Mouse (Mus musculus) megakaryocyte progenitor cell, adult 5-6 weeks (primary cell): ENCODE data around the gene Phf8. TPM values are rescaled to one million over a fixed set of nuclear protein-coding genes. Genes with fewer than 3 reads are reported as not detected.
"Not testable (repeated sequence)": the region's sequence is repeated elsewhere in the genome, so short reads cannot be mapped to it uniquely, and the experiment has no call there.

Source experiments
- ATAC-seq: replicated peaks from 2 replicates; pipeline ENCODE4 v1.8.0; 2016; ENCODE audit warnings: mild to moderate bottlenecking, moderate TSS enrichment, inconsistent platforms; ENCODE audit not compliant: poor library complexity
- total RNA-seq, 2 experiments: library from RNA; stranded (forward) in 1 of 2; stranded (reverse) in 1 of 2; fragments of 157-497, 149-512 nt in 1 of 2; fragments of 200-1000 nt in 1 of 2; gene quantifications; 2 replicates each; pipeline versions ENCODE4 v1.2.3 to v1.2.4; 2015 to 2017

The Phf8 gene
- total RNA-seq (2015), result 30.6 and 34.3 TPM in 2 replicates
- 20.4 and 22.1 TPM in 2 replicates for total RNA-seq (2017)

GRCm38 (mm10) chrX:151520458-151521322 is at the start of gene Phf8:
TSS of gene Phf8 (plus strand) at chrX:151520672.
- ATAC-seq, result peak; percentile 81

GRCm38 (mm10) chrX:151488128-151488527 is 32.3 kb upstream of the Phf8 start:
- peak; percentile 69 for ATAC-seq

- ATAC-seq, result not testable (repeated sequence)
These were observed 27.2 kb upstream of the Phf8 start for GRCm38 (mm10) chrX:151493269-151493668.

GRCm38 (mm10) chrX:151496596-151496995 is 23.9 kb upstream of the Phf8 start:
- ATAC-seq, result peak; percentile 93

- ATAC-seq, result peak; percentile 100
These were observed 11.9 kb upstream of the Phf8 start for GRCm38 (mm10) chrX:151508536-151508935.

GRCm38 (mm10) chrX:151509906-151510305 is 10.6 kb upstream of the Phf8 start:
- no peak for ATAC-seq

GRCm38 (mm10) chrX:151513066-151513465 is 7.4 kb upstream of the Phf8 start:
- no peak for ATAC-seq

- ATAC-seq, result peak; percentile 57
These were observed 6.8 kb upstream of the Phf8 start for GRCm38 (mm10) chrX:151513694-151514093.

- no peak for ATAC-seq
These were observed 2.3 kb upstream of the Phf8 start for GRCm38 (mm10) chrX:151518181-151518580.

- ATAC-seq, result no peak
These were observed 380 bp upstream of the Phf8 start for GRCm38 (mm10) chrX:151520127-151520457.

- ATAC-seq, result peak; percentile 7; the same call in 1 of the 2 replicates
These were observed 1.5 kb downstream of the Phf8 start for GRCm38 (mm10) chrX:151521786-151522522.

- ATAC-seq, result peak; percentile 64
These were observed 32.9 kb downstream of the Phf8 start for GRCm38 (mm10) chrX:151553356-151553755.

- no peak for ATAC-seq
These were observed 54.7 kb downstream of the Phf8 start for GRCm38 (mm10) chrX:151575166-151575565.

- ATAC-seq, result no peak
These were observed 122.9 kb downstream of the Phf8 start for GRCm38 (mm10) chrX:151643386-151643785.

GRCm38 (mm10) chrX:151653744-151654143 is 133.3 kb downstream of the Phf8 start:
- no peak for ATAC-seq

GRCm38 (mm10) chrX:151674492-151675171 is 154.2 kb downstream of the Phf8 start:
- ATAC-seq, result no peak

Other genes starting within 250 kb of the Phf8 start
- gene Fam120c, start 176.5 kb upstream of the Phf8 start, total RNA-seq (2015), result 4.4 and 6.5 TPM in 2 replicates
- 3.8 and 4.6 TPM in 2 replicates for gene Fam120c, start 176.5 kb upstream of the Phf8 start, total RNA-seq (2017)